In genomic region chr11:62550227-62550685, GRCm38 (mm10) we compare ENCODE assay signal across 8 mouse cellular contexts. TPM values are rescaled to one million over a fixed set of nuclear protein-coding genes. Genes with fewer than 3 reads are reported as not detected.
DNase-seq lines count a peak whose midpoint lies in the region; ATAC-seq and TF ChIP-seq lines count a peak whose summit lies in the region.

No protein-coding gene starts in this region.

- DNase-seq in G1E (ENCODE audit: low spot score) = peak; percentile 57
- DNase-seq in brain, embryonic 18.5 days (ENCODE audit: low read depth, low spot score) = peak; percentile 39
- no peak for DNase-seq in forebrain, embryonic 10.5 days (ENCODE audit: extremely low spot score, low spot score)
- DNase-seq in hindbrain, embryonic 10.5 days (ENCODE audit: low spot score) = peak; percentile 60
- DNase-seq in layer of hippocampus, adult 9-11 months = peak; percentile 61
- DNase-seq in lung, postnatal 0 days (ENCODE audit: low spot score) = peak; percentile 95
- DNase-seq in ovary, postnatal 14 days (ENCODE audit: low spot score) = peak; percentile 39
- DNase-seq in urinary bladder, postnatal 36 days (ENCODE audit: low spot score in 2 of 2) = peak; percentile 57 to 69

- TF ChIP-seq CTCF in G1E (IDR thresholded peaks at IDR 0.05; ENCODE audit: low read depth, low read length) = no peak
- TF ChIP-seq CTCF in lung, postnatal 0 days (IDR thresholded peaks at IDR 0.05) = no peak

- H3K4me1 ChIP-seq in G1E (ENCODE audit: insufficient read depth, low read depth, low read length) = peaks cover 30% of the 10 kb centered on the region
- peaks cover 43% of the 10 kb centered on the region for H3K4me1 ChIP-seq in forebrain, embryonic 10.5 days
- H3K4me1 ChIP-seq in hindbrain, embryonic 10.5 days (replicated peaks) = peaks cover 37% of the 10 kb centered on the region
- H3K4me1 ChIP-seq in lung, postnatal 0 days (ENCODE audit: insufficient read depth, low read depth, low read length) = peaks cover 17% of the 10 kb centered on the region; the same call in 1 of the 2 replicates

- H3K27ac ChIP-seq in forebrain, embryonic 10.5 days = peak overlapping the region; percentile 100
- H3K27ac ChIP-seq in hindbrain, embryonic 10.5 days = peak overlapping the region; percentile 99
- peak overlapping the region; percentile 100 for H3K27ac ChIP-seq in lung, postnatal 0 days (ENCODE audit: low read length)

- 10% methylated on average over 11 of the region's 11 CpGs for WGBS in forebrain, embryonic 10.5 days
- 7% methylated on average over 11 of the region's 11 CpGs for WGBS in hindbrain, embryonic 10.5 days
- WGBS in lung, postnatal 0 days = under 1% methylated on average over 11 of the region's 11 CpGs

- H3K36me3 ChIP-seq in G1E (replicated peaks) = peaks cover 23% of the 10 kb centered on the region
- H3K36me3 ChIP-seq in forebrain, embryonic 10.5 days (replicated peaks) = peaks cover 26% of the 10 kb centered on the region
- H3K36me3 ChIP-seq in hindbrain, embryonic 10.5 days = peaks cover 27% of the 10 kb centered on the region
- H3K36me3 ChIP-seq in lung, postnatal 0 days (ENCODE audit: insufficient read depth, low read length) = no peaks in the 10 kb centered on the region

- TF ChIP-seq EP300 in lung, postnatal 0 days (IDR thresholded peaks at IDR 0.05) = peak; percentile 90

- peak overlapping the region; percentile 98 for H3K4me2 ChIP-seq in lung, postnatal 0 days (replicated peaks; ENCODE audit: low read depth, low read length)

- no peaks in the 10 kb centered on the region for H3K27me3 ChIP-seq in G1E (ENCODE audit: insufficient read depth, low read length)
- H3K27me3 ChIP-seq in forebrain, embryonic 10.5 days (ENCODE audit: poor library complexity, severe bottlenecking) = no peaks in the 10 kb centered on the region
- H3K27me3 ChIP-seq in hindbrain, embryonic 10.5 days (ENCODE audit: insufficient read depth, poor library complexity, severe bottlenecking) = no peaks in the 10 kb centered on the region
- H3K27me3 ChIP-seq in lung, postnatal 0 days (replicated peaks; ENCODE audit: insufficient read depth, low read length) = no peaks in the 10 kb centered on the region

- H3K9me3 ChIP-seq in G1E (replicated peaks) = no peaks in the 10 kb centered on the region
- H3K9me3 ChIP-seq in forebrain, embryonic 10.5 days = no peaks in the 10 kb centered on the region
- no peaks in the 10 kb centered on the region for H3K9me3 ChIP-seq in hindbrain, embryonic 10.5 days
- no peaks in the 10 kb centered on the region for H3K9me3 ChIP-seq in lung, postnatal 0 days (ENCODE audit: low read length)

- peak overlapping the region; percentile 80 for H3K4me3 ChIP-seq in G1E (ENCODE audit: low read depth, low read length)
- peak overlapping the region; percentile 80 for H3K4me3 ChIP-seq in forebrain, embryonic 10.5 days
- H3K4me3 ChIP-seq in hindbrain, embryonic 10.5 days = peak overlapping the region; percentile 67
- peak overlapping the region; percentile 81 for H3K4me3 ChIP-seq in lung, postnatal 0 days (ENCODE audit: low read depth, low read length)

- ATAC-seq in G1E (ENCODE audit: extremely low read depth, insufficient number of reproducible peaks, low FRiP score, poor library complexity, severe bottlenecking) = peak; percentile 42
- ATAC-seq in lung, postnatal 0 days = peak; percentile 65

- peak overlapping the region; percentile 95 for H3K9ac ChIP-seq in lung, postnatal 0 days (replicated peaks; ENCODE audit: low read depth)

RNA-seq across cellular contexts. Expression of gene Ubb, which starts 0.7 kb away (rescaled TPM):
- 814 and 964 TPM in 2 replicates for total RNA-seq in G1E (2014; fragmentation: Nextera tagmentation)
- 1,083 and 1,103 TPM in 2 replicates for total RNA-seq in G1E (2017)
- 1,429 and 2,208 TPM in 2 replicates for polyA plus RNA-seq in G1E (2012)
- polyA plus RNA-seq in forebrain, embryonic 10.5 days (2016; fragmentation: Nextera tagmentation; extraction: Ambion mirVana) = 3,270 and 3,283 TPM in 2 replicates
- 3,368 and 3,918 TPM in 2 replicates for polyA plus RNA-seq in hindbrain, embryonic 10.5 days (2016; fragmentation: Nextera tagmentation; extraction: Ambion mirVana)
- polyA plus RNA-seq in lung, postnatal 0 days (2015; fragmentation: Nextera tagmentation; extraction: Ambion mirVana) = 2,346 and 2,640 TPM in 2 replicates

RNA-seq across cellular contexts. Expression of gene Cenpv, which starts 11.2 kb away (rescaled TPM):
- total RNA-seq in G1E (2014; fragmentation: Nextera tagmentation) = 111 and 131 TPM in 2 replicates
- 67.5 and 81.9 TPM in 2 replicates for total RNA-seq in G1E (2017)
- polyA plus RNA-seq in G1E (2012) = 191 and 202 TPM in 2 replicates
- polyA plus RNA-seq in forebrain, embryonic 10.5 days (2016; fragmentation: Nextera tagmentation; extraction: Ambion mirVana) = 35.6 and 38.6 TPM in 2 replicates
- 27.8 and 39.0 TPM in 2 replicates for polyA plus RNA-seq in hindbrain, embryonic 10.5 days (2016; fragmentation: Nextera tagmentation; extraction: Ambion mirVana)
- 5.4 and 6.4 TPM in 2 replicates for polyA plus RNA-seq in lung, postnatal 0 days (2015; fragmentation: Nextera tagmentation; extraction: Ambion mirVana)

RNA-seq across cellular contexts. Expression of gene Trpv2, which starts 24.0 kb away (rescaled TPM):
- total RNA-seq in G1E (2014; fragmentation: Nextera tagmentation) (50.2 and 67.3 TPM in 2 replicates), G1E (2017) (48.4 and 49.9 TPM in 2 replicates)
- 17.4 and 22.5 TPM in 2 replicates for polyA plus RNA-seq in G1E (2012)
- 2.1 and 2.5 TPM in 2 replicates for polyA plus RNA-seq in forebrain, embryonic 10.5 days (2016; fragmentation: Nextera tagmentation; extraction: Ambion mirVana)
- 6.2 and 6.5 TPM in 2 replicates for polyA plus RNA-seq in hindbrain, embryonic 10.5 days (2016; fragmentation: Nextera tagmentation; extraction: Ambion mirVana)
- 6.1 and 6.2 TPM in 2 replicates for polyA plus RNA-seq in lung, postnatal 0 days (2015; fragmentation: Nextera tagmentation; extraction: Ambion mirVana)
